Mouse (Mus musculus) left cerebral cortex, adult 6 months (tissue): ENCODE results near the gene Msl3l2. TPM values are rescaled to one million over a fixed set of nuclear protein-coding genes. Genes with fewer than 3 reads are reported as not detected.

Experiments used
- long read RNA-seq, 2 experiments: library from polyadenylated mRNA; unstranded; transcript quantifications; one replicate each; pipeline ENCODE4 v2.0.0; 2019 to 2020
- polyA plus RNA-seq: library from polyadenylated mRNA; unstranded; fragments of <200 nt; fragmentation: Nextera tagmentation; gene quantifications from 2 replicates; pipeline ENCODE4 v1.2.3, GENCODE M21; 2021

Gene Msl3l2
- polyA plus RNA-seq = 4.1 and 18.0 TPM in 2 replicates
- long read RNA-seq, experiment 1, partial matches to known transcripts = 0 of 11 reads
- long read RNA-seq, experiment 1, other reads (novel, unspliced or antisense) = 10 of 11 reads
- long read RNA-seq, experiment 2, partial matches to known transcripts = 0 of 5 reads
- long read RNA-seq, experiment 2, other reads (novel, unspliced or antisense) = 5 of 5 reads

GRCm38 (mm10) chr10:56106333-56106995 lies at the start of gene Msl3l2:
Msl3l2 (plus strand) TSS chr10:56106917.

Other genes starting within 250 kb of the Msl3l2 start
- 2.0 and 2.3 TPM in 2 replicates for gene Tbc1d32, start 121.8 kb downstream of the Msl3l2 start, polyA plus RNA-seq